Mouse (Mus musculus) G1E (cell line): ENCODE measurements around the gene Pfkfb3. TPM values are rescaled to one million over a fixed set of nuclear protein-coding genes. Genes with fewer than 3 reads are reported as not detected.

Source experiments
- ATAC-seq: 2 replicates; pipeline ENCODE4 v1.8.0; 2016; ENCODE audit warnings: mild to moderate bottlenecking; ENCODE audit not compliant: insufficient number of reproducible peaks, poor library complexity, low FRiP score, severe bottlenecking; ENCODE audit errors: extremely low read depth
- DNase-seq: peaks from one replicate; pipeline ENCODE4 v3.0.0; 2012; ENCODE audit warnings: low spot score
- H3K27me3 ChIP-seq: 2 replicates; pipeline ENCODE4 v1.6.1; 2012; ENCODE audit warnings: mild to moderate bottlenecking, low read length, inconsistent platforms; ENCODE audit not compliant: insufficient read depth
- H3K36me3 ChIP-seq: replicated peaks from 2 replicates; pipeline ENCODE3; 2012; ENCODE audit warnings: mild to moderate bottlenecking, inconsistent platforms
- H3K4me1 ChIP-seq: 2 replicates; pipeline ENCODE4 v1.6.1; 2012; ENCODE audit warnings: low read depth, low read length, inconsistent platforms, mixed read lengths; ENCODE audit not compliant: insufficient read depth
- H3K4me3 ChIP-seq: 2 replicates; pipeline ENCODE4 v1.5.1; 2012; ENCODE audit warnings: low read depth, mild to moderate bottlenecking, inconsistent platforms, low read length, moderate library complexity, mixed read lengths
- H3K9me3 ChIP-seq: replicated peaks from 2 replicates; pipeline ENCODE4 v1.6.1; 2012; ENCODE audit warnings: inconsistent platforms
- CTCF ChIP-seq: IDR thresholded peaks from 2 replicates; pipeline ENCODE4 v1.5.1; 2012; ENCODE audit warnings: low read depth, low read length, inconsistent platforms, mixed read lengths
- GATA1 ChIP-seq: IDR thresholded peaks from 2 replicates; pipeline ENCODE4 v1.6.1; 2012; ENCODE audit warnings: borderline replicate concordance, low read length, inconsistent platforms, mixed read lengths
- GATA2 ChIP-seq: IDR thresholded peaks from 2 replicates; pipeline ENCODE4 v1.6.1; 2012; ENCODE audit warnings: low read depth, low read length, inconsistent platforms, borderline replicate concordance
- POLR2AphosphoS5 ChIP-seq: IDR thresholded peaks from 2 replicates; pipeline ENCODE4 v1.6.1; 2012; ENCODE audit warnings: low read depth, low read length, inconsistent platforms; ENCODE audit not compliant: insufficient replicate concordance
- TAL1 ChIP-seq: conservative IDR thresholded peaks from 2 replicates; pipeline ENCODE4 v1.6.1; 2012; ENCODE audit warnings: low read depth, low read length, inconsistent platforms, mixed read lengths
- polyA plus RNA-seq: library from polyadenylated mRNA; stranded (reverse); fragments of >175 nt; gene quantifications from 2 replicates; pipeline ENCODE4 v1.2.3, GENCODE M21; 2012
- total RNA-seq, 2 experiments: library from RNA; stranded (forward) in 1 of 2; stranded (reverse) in 1 of 2; fragments of 200-1000 nt in 1 of 2; fragments of >200 nt in 1 of 2; fragmentation: Nextera tagmentation in 1 of 2; gene quantifications; 2 replicates each; pipeline ENCODE4 v1.2.3; 2014 to 2017

Pfkfb3 gene
- total and polyA plus RNA-seq, 3 experiments, result 1.1 TPM; not detected in 2

GRCm38 (mm10) chr2:11436353-11436752 is 117.5 kb downstream of the Pfkfb3 start:
- no peaks in the 10 kb centered on the region for H3K9me3 ChIP-seq
- no peak for ATAC-seq
- no peaks in the 10 kb centered on the region; the same call in 1 of the 2 replicates for H3K27me3 ChIP-seq
- no peak for TF ChIP-seq GATA1
- no peak for TF ChIP-seq TAL1
- TF ChIP-seq POLR2AphosphoS5, result no peak
- TF ChIP-seq GATA2, result no peak
- TF ChIP-seq CTCF, result no peak
- no peak overlapping the region for H3K4me3 ChIP-seq
- H3K4me1 ChIP-seq, result no peaks in the 10 kb centered on the region
- no peaks in the 10 kb centered on the region for H3K36me3 ChIP-seq
- DNase-seq, result no peak

GRCm38 (mm10) chr2:11433353-11433752 is 120.5 kb downstream of the Pfkfb3 start:
- DNase-seq (no peak), ATAC-seq (no peak)
- no peaks in the 10 kb centered on the region for H3K9me3 ChIP-seq
- no peaks in the 10 kb centered on the region for H3K4me1 ChIP-seq
- H3K27me3 ChIP-seq, result peaks cover 3% of the 10 kb centered on the region
- no peaks in the 10 kb centered on the region for H3K36me3 ChIP-seq
- no peak overlapping the region for H3K4me3 ChIP-seq
- TF ChIP-seq GATA1 (no peak), CTCF (no peak), TAL1 (no peak), GATA2 (no peak), POLR2AphosphoS5 (no peak)

GRCm38 (mm10) chr2:11429538-11429937 is 124.3 kb downstream of the Pfkfb3 start:
- Histone ChIP-seq H3K27me3 (peaks cover 3% of the 10 kb centered on the region), H3K36me3 (no peaks in the 10 kb centered on the region), H3K4me1 (no peaks in the 10 kb centered on the region), H3K9me3 (no peaks in the 10 kb centered on the region), H3K4me3 (no peak overlapping the region)
- DNase-seq (no peak), ATAC-seq (no peak)
- TF ChIP-seq POLR2AphosphoS5, result no peak
- TF ChIP-seq TAL1, result no peak
- no peak for TF ChIP-seq GATA1

GRCm38 (mm10) chr2:11428621-11429020 is 125.3 kb downstream of the Pfkfb3 start:
- Histone ChIP-seq H3K4me1 (no peaks in the 10 kb centered on the region), H3K9me3 (no peaks in the 10 kb centered on the region), H3K27me3 (peaks cover 3% of the 10 kb centered on the region), H3K4me3 (no peak overlapping the region), H3K36me3 (no peaks in the 10 kb centered on the region)
- no peak for DNase-seq
- no peak for ATAC-seq
- no peak for TF ChIP-seq POLR2AphosphoS5
- TF ChIP-seq TAL1, result no peak
- TF ChIP-seq GATA2, result no peak
- TF ChIP-seq GATA1, result no peak
- no peak for TF ChIP-seq CTCF

- H3K36me3 ChIP-seq, result no peaks in the 10 kb centered on the region
- no peak for ATAC-seq
- no peak overlapping the region for H3K4me3 ChIP-seq
- H3K9me3 ChIP-seq, result no peaks in the 10 kb centered on the region
- DNase-seq, result no peak
- H3K27me3 ChIP-seq, result peaks cover 3% of the 10 kb centered on the region
- H3K4me1 ChIP-seq, result no peaks in the 10 kb centered on the region
- TF ChIP-seq TAL1 (no peak), CTCF (no peak), GATA2 (no peak), POLR2AphosphoS5 (no peak), GATA1 (no peak)
These were observed 126.3 kb downstream of the Pfkfb3 start for GRCm38 (mm10) chr2:11427596-11427995.

- H3K9me3 ChIP-seq, result no peaks in the 10 kb centered on the region
- no peak for ATAC-seq
- no peaks in the 10 kb centered on the region for H3K4me1 ChIP-seq
- DNase-seq, result no peak
- peaks cover 3% of the 10 kb centered on the region for H3K27me3 ChIP-seq
- H3K36me3 ChIP-seq, result no peaks in the 10 kb centered on the region
- H3K4me3 ChIP-seq, result no peak overlapping the region
- no peak for TF ChIP-seq POLR2AphosphoS5
- TF ChIP-seq CTCF, result no peak
- no peak for TF ChIP-seq TAL1
- no peak for TF ChIP-seq GATA1
- no peak for TF ChIP-seq GATA2
These were observed 127.5 kb downstream of the Pfkfb3 start for GRCm38 (mm10) chr2:11426379-11426778.

GRCm38 (mm10) chr2:11425421-11426131 is 128.3 kb downstream of the Pfkfb3 start:
- no peaks in the 10 kb centered on the region for H3K4me1 ChIP-seq
- H3K36me3 ChIP-seq, result no peaks in the 10 kb centered on the region
- no peak for ATAC-seq
- peaks cover 3% of the 10 kb centered on the region for H3K27me3 ChIP-seq
- DNase-seq, result no peak
- TF ChIP-seq POLR2AphosphoS5 (no peak), GATA1 (no peak), GATA2 (no peak), CTCF (no peak), TAL1 (no peak)
- H3K9me3 ChIP-seq, result no peaks in the 10 kb centered on the region
- H3K4me3 ChIP-seq, result no peak overlapping the region
